Mouse (Mus musculus): ENCODE data around the gene Coasy. TPM values are rescaled to one million over a fixed set of nuclear protein-coding genes. Genes with fewer than 3 reads are reported as not detected.

Coasy gene
- total and polyA plus RNA-seq, 3 experiments: 15.8 to 22.1 (median 17.5) TPM

- intact Hi-C loops (cut with DNase I): no loop called here
- DNase-seq: peak in 1 of 2 experiments; percentile 14
- peaks cover 2% of the 10 kb centered on the region; the same call in 1 of the 2 replicates for H3K36me3 ChIP-seq (ENCODE audit: control insufficient read depth, insufficient read depth, low read length)
Measured at GRCm38 (mm10) chr11:101098231-101098630, 15.9 kb downstream of the Coasy start.

DNA sequence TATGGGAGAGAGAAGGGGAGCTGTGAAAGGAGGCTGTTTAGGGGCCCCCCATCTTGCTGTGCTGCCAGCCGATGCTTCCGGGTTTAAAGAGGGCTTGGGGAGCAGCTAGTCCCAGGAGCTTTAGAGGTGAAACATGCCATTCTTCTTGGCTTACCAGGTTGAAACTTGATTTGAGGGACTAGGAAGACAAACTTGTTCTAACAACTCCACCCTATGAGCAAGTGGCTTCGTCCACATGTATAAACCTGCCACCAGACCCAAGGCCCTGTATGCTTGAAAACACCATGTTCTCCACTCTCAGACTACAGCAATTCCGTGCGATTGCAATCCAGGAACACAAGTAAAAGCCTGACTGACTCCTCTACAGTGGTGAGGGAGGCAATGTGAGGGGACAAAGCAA is 20.6 kb downstream of the Coasy start:
- H3K27me3 ChIP-seq (ENCODE audit: control insufficient read depth, insufficient read depth, low read length): no peaks in the 10 kb centered on the region
- intact Hi-C loops (cut with DNase I): no loop called here
- peaks cover 2% of the 10 kb centered on the region for H3K36me3 ChIP-seq (ENCODE audit: control insufficient read depth, insufficient read depth, low read length)
- TF ChIP-seq EP300 (IDR thresholded peaks at IDR 0.05; ENCODE audit: insufficient read depth, low read depth, low read length) (no peak), POLR2A (IDR thresholded peaks at IDR 0.05; ENCODE audit: insufficient read depth, low read depth, low read length) (no peak)
- H3K4me1 ChIP-seq (ENCODE audit: control insufficient read depth, insufficient read depth, low read length): no peaks in the 10 kb centered on the region
- H3K4me3 ChIP-seq: no peak overlapping the region
- H3K27ac ChIP-seq: no peak overlapping the region
- no peaks in the 10 kb centered on the region; the same call in 1 of the 2 replicates for H3K79me2 ChIP-seq (replicated peaks; ENCODE audit: control insufficient read depth, insufficient read depth, low read length)
- no peak overlapping the region for H3K9ac ChIP-seq (ENCODE audit: low read depth, low read length)
- DNase-seq: no peak
- WGBS: 80% methylated on average over 5 of the region's 5 CpGs

More at GRCm38 (mm10) chr11:101098231-101098630, 15.9 kb downstream of the Coasy start:
- 90% methylated on average over 8 of the region's 8 CpGs for WGBS
- no peaks in the 10 kb centered on the region for H3K27me3 ChIP-seq (ENCODE audit: control insufficient read depth, insufficient read depth, low read length)
- no peak overlapping the region for H3K9ac ChIP-seq (ENCODE audit: low read depth, low read length)
- no peaks in the 10 kb centered on the region for H3K79me2 ChIP-seq (replicated peaks; ENCODE audit: control insufficient read depth, insufficient read depth, low read length)
- H3K27ac ChIP-seq: no peak overlapping the region
- no peak overlapping the region for H3K4me3 ChIP-seq
- no peaks in the 10 kb centered on the region; the same call in 1 of the 2 replicates for H3K4me1 ChIP-seq (ENCODE audit: control insufficient read depth, insufficient read depth, low read length)
- no peak for TF ChIP-seq CTCF (IDR thresholded peaks at IDR 0.05)
- no peak for TF ChIP-seq EP300 (IDR thresholded peaks at IDR 0.05; ENCODE audit: insufficient read depth, low read depth, low read length)
- no peak for TF ChIP-seq POLR2A (IDR thresholded peaks at IDR 0.05; ENCODE audit: insufficient read depth, low read depth, low read length)

GRCm38 (mm10) chr11:101109351-101109750 is 27.0 kb downstream of the Coasy start:
- intact Hi-C loops (cut with DNase I): no loop called here
- TF ChIP-seq CTCF (IDR thresholded peaks at IDR 0.05) (no peak), POLR2A (IDR thresholded peaks at IDR 0.05; ENCODE audit: insufficient read depth, low read depth, low read length) (no peak), EP300 (IDR thresholded peaks at IDR 0.05; ENCODE audit: insufficient read depth, low read depth, low read length) (no peak)

DNA sequence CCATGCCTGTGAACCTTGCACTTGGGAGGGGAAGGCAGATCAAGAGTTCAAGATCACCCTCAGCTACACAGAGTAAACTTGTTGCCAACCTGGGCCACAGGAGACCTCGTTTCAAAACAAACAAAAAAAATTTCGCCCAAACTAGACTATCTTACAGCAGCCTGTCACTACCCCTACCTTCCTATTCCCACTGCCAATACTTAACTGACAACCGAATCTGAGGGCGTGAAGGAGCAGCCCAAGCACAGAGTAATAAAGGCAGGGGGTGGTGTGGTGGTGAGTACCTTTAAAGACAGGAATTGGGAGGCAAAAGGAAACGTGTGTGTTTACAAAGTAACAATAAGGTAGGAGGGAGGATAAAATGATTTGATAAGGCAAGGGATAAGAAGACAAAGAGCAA is 28.3 kb downstream of the Coasy start:
- intact Hi-C loops (cut with DNase I): no loop called here

More at GRCm38 (mm10) chr11:101109351-101109750, 27.0 kb downstream of the Coasy start:
- Histone ChIP-seq H3K79me2 (replicated peaks; ENCODE audit: control insufficient read depth, insufficient read depth, low read length) (peaks cover 10% of the 10 kb centered on the region), H3K27me3 (ENCODE audit: control insufficient read depth, insufficient read depth, low read length) (no peaks in the 10 kb centered on the region), H3K9ac (ENCODE audit: low read depth, low read length) (no peak overlapping the region), H3K36me3 (ENCODE audit: control insufficient read depth, insufficient read depth, low read length) (peaks cover 2% of the 10 kb centered on the region), H3K27ac (no peak overlapping the region), H3K4me3 (no peak overlapping the region), H3K4me1 (ENCODE audit: control insufficient read depth, insufficient read depth, low read length) (peaks cover 3% of the 10 kb centered on the region)
- 50% methylated on average over 4 of the region's 4 CpGs for WGBS
- no peak for DNase-seq

DNA sequence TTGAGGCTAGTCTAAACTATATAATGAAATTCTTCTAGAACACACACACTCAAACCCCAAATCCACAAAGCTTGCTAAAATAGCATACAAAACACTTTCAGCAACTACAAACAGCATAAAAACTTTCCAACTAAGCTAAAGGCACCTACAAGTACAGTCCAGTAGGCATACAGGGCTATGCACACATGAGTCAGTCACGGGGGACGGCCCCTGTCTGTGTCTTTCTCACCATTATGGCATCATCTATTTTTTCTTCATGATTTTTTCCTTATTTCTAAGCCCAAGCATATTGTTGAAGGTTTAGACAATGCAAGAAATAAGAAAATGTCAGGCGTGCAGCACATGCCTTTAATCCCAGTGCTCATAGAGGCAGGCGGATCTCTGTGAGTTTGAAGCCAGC is 28.8 kb downstream of the Coasy start:
- Histone ChIP-seq H3K9ac (ENCODE audit: low read depth, low read length) (no peak overlapping the region), H3K4me1 (ENCODE audit: control insufficient read depth, insufficient read depth, low read length) (peaks cover 3% of the 10 kb centered on the region), H3K4me3 (no peak overlapping the region), H3K27me3 (ENCODE audit: control insufficient read depth, insufficient read depth, low read length) (no peaks in the 10 kb centered on the region), H3K36me3 (ENCODE audit: control insufficient read depth, insufficient read depth, low read length) (peaks cover 10% of the 10 kb centered on the region), H3K79me2 (replicated peaks; ENCODE audit: control insufficient read depth, insufficient read depth, low read length) (peaks cover 10% of the 10 kb centered on the region), H3K27ac (no peak overlapping the region)
- WGBS: 87% methylated on average over 4 of the region's 4 CpGs
- DNase-seq: no peak
- TF ChIP-seq CTCF (IDR thresholded peaks at IDR 0.05): no peak
- no peak for TF ChIP-seq POLR2A (IDR thresholded peaks at IDR 0.05; ENCODE audit: insufficient read depth, low read depth, low read length)
- no peak for TF ChIP-seq EP300 (IDR thresholded peaks at IDR 0.05; ENCODE audit: insufficient read depth, low read depth, low read length)
- intact Hi-C loops (cut with DNase I): no loop called here

More for the DNA sequence above, 28.3 kb downstream of the Coasy start:
- Histone ChIP-seq H3K36me3 (ENCODE audit: control insufficient read depth, insufficient read depth, low read length) (peaks cover 6% of the 10 kb centered on the region; the same call in 1 of the 2 replicates), H3K79me2 (replicated peaks; ENCODE audit: control insufficient read depth, insufficient read depth, low read length) (peaks cover 10% of the 10 kb centered on the region), H3K4me1 (ENCODE audit: control insufficient read depth, insufficient read depth, low read length) (peaks cover 3% of the 10 kb centered on the region), H3K4me3 (no peak overlapping the region), H3K9ac (ENCODE audit: low read depth, low read length) (no peak overlapping the region), H3K27me3 (ENCODE audit: control insufficient read depth, insufficient read depth, low read length) (no peaks in the 10 kb centered on the region), H3K27ac (no peak overlapping the region)
- WGBS: 47% methylated on average over 5 of the region's 5 CpGs
- no peak for TF ChIP-seq EP300 (IDR thresholded peaks at IDR 0.05; ENCODE audit: insufficient read depth, low read depth, low read length)
- no peak for TF ChIP-seq CTCF (IDR thresholded peaks at IDR 0.05)
- TF ChIP-seq POLR2A (IDR thresholded peaks at IDR 0.05; ENCODE audit: insufficient read depth, low read depth, low read length): no peak
- DNase-seq: no peak

DNA sequence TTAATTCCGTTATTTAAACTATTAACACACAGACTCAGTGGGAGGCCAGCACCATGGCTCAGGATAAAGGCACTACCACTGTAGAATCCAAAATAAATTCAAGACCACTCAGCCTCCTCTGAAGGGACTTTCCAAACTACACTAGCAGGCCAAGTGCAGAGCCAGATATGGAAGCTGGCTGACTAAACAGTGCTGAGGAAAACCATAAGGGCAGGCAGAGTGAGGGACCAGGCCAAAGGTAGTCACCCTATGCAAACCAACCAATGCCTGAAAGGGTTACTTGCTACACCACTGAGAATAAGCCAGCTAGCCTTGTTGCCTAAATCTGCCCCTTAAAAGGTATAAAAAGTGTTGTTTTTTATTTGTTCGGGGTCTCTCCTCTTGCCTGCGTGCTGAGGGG is 29.8 kb downstream of the Coasy start:
- intact Hi-C loops (cut with DNase I): no loop called here
- no peaks in the 10 kb centered on the region for H3K27me3 ChIP-seq (ENCODE audit: control insufficient read depth, insufficient read depth, low read length)
- H3K36me3 ChIP-seq (ENCODE audit: control insufficient read depth, insufficient read depth, low read length): peaks cover 12% of the 10 kb centered on the region
- H3K27ac ChIP-seq: no peak overlapping the region
- no peak overlapping the region for H3K4me3 ChIP-seq
- WGBS: 85% methylated on average over 3 of the region's 3 CpGs
- H3K9ac ChIP-seq (ENCODE audit: low read depth, low read length): no peak overlapping the region
- no peak for DNase-seq
- no peak for TF ChIP-seq EP300 (IDR thresholded peaks at IDR 0.05; ENCODE audit: insufficient read depth, low read depth, low read length)
- no peak for TF ChIP-seq POLR2A (IDR thresholded peaks at IDR 0.05; ENCODE audit: insufficient read depth, low read depth, low read length)
- no peak for TF ChIP-seq CTCF (IDR thresholded peaks at IDR 0.05)
- peaks cover 11% of the 10 kb centered on the region for H3K79me2 ChIP-seq (replicated peaks; ENCODE audit: control insufficient read depth, insufficient read depth, low read length)
- H3K4me1 ChIP-seq (ENCODE audit: control insufficient read depth, insufficient read depth, low read length): peaks cover 3% of the 10 kb centered on the region

Data from heart, adult 2 months (tissue).